Mouse (Mus musculus) lung, postnatal 0 days (tissue): Measurements from ENCODE around the gene Supt3.

Experiments
- CTCF ChIP-seq: IDR thresholded peaks from 2 replicates; pipeline ENCODE4 v1.5.1; 2016; ENCODE audit warnings: antibody characterized with exemption, mild to moderate bottlenecking
- EP300 ChIP-seq: IDR thresholded peaks from 2 replicates; pipeline ENCODE4 v1.6.1; 2016; ENCODE audit warnings: antibody characterized with exemption, mild to moderate bottlenecking, control low read depth

DNA sequence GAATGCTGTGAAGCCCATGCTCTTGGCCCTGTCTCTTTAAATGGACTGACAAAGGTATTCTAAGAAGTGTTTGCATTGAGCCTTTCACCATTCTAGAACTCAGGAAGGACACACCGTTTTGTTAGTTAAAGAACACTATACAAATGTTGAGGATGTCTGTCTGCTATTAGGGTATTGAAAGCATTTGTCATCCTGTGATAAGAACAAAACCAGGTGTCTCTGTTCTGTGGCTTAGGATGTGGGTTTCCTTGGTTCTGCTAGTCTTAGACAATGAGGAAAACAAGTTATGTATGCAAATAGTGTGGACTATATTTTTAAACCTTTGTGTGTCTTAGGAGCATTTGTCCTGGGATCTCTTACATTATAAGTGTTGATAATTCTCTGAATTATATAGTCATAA is 116.6 kb downstream of the Supt3 start:
- no peak for TF ChIP-seq CTCF
- no peak for TF ChIP-seq EP300
